Mouse (Mus musculus) lung, adult 18-20 months (tissue): ENCODE measurements around the gene Gm49361.
"Not testable (repeated sequence)": the region's sequence is repeated elsewhere in the genome, so short reads cannot be mapped to it uniquely, and the experiment has no call there.

Experiments used
- DNase-seq, 2 experiments: peaks; one replicate each; pipeline ENCODE4 v3.0.0; 2022; ENCODE audit warnings: mixed read lengths in 2 of 2

Gene Gm49361

GRCm38 (mm10) chr14:57688066-57688465 lies 57.8 kb downstream of the Gm49361 start:
- not testable (repeated sequence) for DNase-seq

GRCm38 (mm10) chr14:57687441-57687840 lies 58.5 kb downstream of the Gm49361 start:
- DNase-seq, result no peak

DNA sequence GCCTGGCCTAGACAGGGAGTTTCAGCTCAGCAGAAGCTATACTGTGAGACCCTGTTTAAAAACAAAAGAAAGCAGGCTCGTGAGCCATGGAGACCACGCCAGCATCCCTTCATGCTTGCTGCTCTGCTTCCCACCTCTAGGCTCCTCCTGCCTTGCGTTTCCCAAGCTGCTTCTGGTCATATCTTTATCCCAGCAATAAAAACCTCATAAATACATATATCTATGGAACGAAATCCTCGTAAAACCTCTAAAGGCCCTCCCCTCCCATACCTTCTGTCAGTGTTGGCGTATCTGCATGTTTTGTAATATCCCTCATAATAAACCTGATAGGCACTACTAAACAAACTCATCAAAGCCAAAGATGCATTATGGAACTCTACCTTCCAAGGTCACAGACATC lies 59.3 kb downstream of the Gm49361 start:
- DNase-seq, result no peak

DNA sequence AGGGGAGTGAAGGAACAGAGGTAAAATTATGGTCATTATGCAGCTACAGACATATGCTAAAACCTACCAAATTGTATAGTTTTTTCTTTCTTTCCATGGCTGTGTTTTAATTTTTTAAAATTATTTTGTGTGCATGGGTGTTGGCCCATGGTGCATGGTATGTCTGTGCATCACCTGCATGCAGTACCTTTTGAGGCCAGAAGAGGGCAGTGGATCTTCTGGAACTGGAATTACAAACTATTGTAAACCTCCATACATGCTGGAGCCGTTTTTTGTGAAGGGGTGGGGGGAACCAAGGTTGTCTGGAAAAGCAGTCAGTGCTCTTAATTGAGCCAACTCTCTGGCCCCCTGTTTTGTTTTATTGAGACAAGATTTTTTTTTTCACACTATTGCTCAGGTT lies 61.3 kb downstream of the Gm49361 start:
- peak; percentile 68 to 70 for DNase-seq

DNA sequence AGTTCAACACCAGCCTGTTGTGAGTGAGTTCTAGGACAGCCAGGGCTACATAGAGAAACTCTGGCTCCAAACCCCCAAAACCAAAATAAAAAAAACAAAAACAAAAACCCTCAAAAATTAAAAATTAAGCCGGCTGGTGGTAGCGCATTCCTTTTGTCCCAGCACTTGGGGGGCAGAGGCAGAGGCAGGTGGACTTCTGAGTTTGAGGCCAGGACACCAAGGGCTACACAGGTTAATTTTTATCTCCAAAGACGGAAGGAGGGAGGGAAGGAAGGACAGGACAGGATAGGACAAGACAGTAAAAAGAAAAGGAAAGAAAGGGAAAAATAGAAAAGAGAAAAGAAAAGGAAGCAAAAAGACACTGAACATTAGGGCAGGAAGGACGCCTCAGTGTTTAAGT lies 63.2 kb downstream of the Gm49361 start:
- no peak for DNase-seq

DNA sequence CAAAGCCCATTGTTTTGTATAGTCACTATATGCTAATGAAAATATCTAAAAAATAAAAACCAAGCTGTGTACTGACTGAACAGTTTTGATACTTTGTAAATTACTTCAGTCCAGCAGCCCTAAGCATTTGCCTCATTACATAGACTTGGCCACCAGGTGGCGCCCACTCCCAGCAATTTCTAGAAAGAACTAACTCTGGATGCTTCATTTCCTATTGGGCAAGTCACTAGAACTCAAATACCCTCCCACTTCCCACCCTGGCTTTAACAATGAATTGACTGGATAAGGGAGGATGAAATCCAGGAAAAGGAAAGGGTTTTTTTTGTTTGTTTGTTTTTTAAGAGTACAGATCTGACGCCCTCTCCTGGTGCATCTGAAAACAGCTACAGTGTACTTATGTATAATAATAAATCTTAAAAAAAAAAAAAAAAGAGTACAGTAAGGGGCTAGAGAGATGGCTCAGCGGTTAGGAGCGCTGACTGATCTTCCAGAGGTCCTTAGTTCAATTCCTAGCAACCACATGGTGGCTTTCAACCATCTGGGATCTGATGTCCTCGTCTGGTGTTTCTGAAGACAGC lies 65.9 kb downstream of the Gm49361 start:
- peak; percentile 82 to 83 for DNase-seq

DNA sequence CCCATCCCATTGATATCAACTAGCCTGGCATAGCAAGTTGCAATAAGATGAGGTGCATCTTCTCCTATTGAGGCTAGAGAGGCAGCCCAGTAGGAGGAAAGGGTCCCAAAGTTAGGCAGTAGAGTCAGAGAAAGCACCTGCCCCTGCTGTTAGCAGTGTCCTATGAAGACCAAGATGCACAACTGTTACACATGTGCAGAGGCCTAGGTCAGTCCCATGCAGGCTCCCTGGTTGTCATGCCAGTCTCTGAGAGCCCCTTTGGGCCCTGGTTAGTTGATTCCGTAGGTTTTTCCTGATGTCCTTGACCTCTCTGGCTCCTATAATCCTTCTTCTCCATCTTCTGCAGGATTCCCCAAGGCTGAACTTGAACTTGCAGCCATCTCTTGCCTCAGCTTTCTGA lies 66.4 kb downstream of the Gm49361 start:
- no peak for DNase-seq

- DNase-seq, result no peak
These were observed 70.4 kb downstream of the Gm49361 start for GRCm38 (mm10) chr14:57675481-57675880.

DNA sequence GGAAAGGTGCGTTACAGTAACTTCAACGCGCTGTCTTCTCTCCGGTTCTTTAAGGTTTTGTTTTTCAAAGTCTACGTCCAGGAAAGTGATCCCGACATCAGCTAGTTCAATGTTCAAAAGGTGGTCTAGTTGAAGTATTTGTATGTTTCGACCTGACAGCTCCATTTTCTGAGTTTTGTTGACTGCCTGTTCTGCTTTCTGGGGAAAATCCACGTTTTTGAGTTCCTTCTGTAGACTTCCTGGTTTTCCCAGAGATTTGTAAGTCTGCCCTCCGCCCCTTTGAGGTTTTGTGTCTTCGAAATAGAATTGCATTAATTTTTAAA lies 80.3 kb downstream of the Gm49361 start:
- DNase-seq, result no peak

GRCm38 (mm10) chr14:57664822-57665627 lies 80.9 kb downstream of the Gm49361 start, which contains the start of gene Xpo4:
Gene Xpo4, minus strand, starts transcription at chr14:57665430.
- peak; percentile 74 to 75 for DNase-seq

DNA sequence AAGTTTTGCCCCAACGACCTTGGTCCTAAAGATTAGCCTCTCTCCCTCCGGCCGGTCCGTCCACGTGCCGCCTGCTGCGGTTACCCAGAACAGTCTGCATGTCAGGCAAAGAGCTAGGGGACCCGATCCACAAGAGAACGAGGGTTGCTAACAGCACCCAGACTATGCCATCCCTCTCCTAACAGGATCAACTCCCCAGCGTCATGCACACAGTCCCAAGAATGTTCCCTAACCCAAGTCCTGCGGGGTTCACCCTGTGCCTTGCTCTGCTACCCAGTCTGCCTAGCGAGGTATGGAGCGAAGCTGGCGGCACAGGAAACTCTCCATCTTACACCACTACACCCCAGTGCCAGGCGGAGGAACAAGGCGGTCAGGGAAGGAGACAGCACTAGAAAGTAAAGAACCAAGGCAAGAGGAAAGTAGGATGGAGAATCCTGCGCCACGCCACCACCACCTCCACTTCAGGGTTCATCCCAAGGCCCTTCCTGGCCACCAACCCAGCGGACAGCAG lies 81.5 kb downstream of the Gm49361 start:
- DNase-seq, result peak in 1 of 2 experiments; percentile 9

GRCm38 (mm10) chr14:57663630-57664029 lies 82.3 kb downstream of the Gm49361 start:
- no peak for DNase-seq

- DNase-seq, result no peak
These were observed 87.6 kb downstream of the Gm49361 start for GRCm38 (mm10) chr14:57658301-57658700.

DNA sequence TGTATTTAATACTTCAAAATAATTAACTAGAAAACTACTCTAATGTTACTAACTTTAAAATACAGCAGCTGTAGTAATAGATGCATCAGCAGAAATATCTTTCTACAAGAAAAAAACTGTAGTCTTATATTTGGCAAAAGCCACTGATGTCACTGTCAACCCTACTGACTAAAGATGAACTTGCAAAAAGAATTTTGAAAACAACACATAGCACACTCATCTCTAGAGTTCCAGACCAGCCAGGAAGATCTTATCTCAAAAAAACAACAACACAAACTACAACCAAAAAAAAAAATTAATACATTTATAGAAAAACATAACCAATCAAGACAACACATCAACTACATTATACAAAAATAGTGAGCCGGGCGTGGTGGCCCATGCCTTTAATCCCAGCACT lies 88.4 kb downstream of the Gm49361 start:
- DNase-seq, result no peak

DNA sequence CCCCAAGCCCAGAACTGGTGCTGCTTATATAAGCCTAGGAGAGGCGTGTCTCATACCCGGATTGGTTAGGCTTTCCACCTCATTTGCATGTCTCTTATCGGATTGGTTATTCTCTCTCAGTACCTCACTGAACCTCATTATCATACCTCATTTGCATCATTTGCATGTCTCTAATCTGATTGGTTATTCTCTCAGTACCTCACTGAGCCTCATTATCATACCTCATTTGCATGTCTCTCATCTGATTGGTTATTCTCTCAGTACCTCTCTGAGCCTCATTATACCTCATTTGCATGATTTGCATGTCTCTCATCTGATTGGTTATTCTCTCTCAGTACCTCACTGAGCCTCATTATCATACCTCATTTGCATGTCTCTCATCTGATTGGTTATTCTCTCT lies 89.4 kb downstream of the Gm49361 start:
- not testable (repeated sequence) for DNase-seq

GRCm38 (mm10) chr14:57649501-57649900 lies 96.4 kb downstream of the Gm49361 start:
- DNase-seq, result no peak

DNA sequence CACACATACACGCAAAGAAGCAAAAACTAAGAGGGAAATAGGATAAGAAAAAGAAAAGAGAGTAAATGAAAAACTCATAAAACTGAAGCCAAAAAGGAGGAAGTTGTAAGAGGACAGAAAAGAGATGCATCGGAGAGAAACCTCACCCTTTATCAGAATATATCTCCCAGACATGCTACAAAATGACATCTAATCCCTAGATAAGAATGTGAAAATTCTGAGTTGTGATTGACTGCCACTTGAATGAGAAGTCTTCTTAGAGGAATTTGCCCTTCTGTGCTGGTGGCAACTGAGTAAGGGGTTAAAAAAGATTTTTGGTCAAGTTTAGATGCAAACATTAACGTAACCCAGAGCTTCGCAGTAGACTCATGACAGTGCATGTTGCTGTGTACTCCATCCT lies 99.7 kb downstream of the Gm49361 start:
- DNase-seq, result no peak

GRCm38 (mm10) chr14:57639153-57639552 lies 106.8 kb downstream of the Gm49361 start:
- DNase-seq, result no peak

GRCm38 (mm10) chr14:57634141-57634540 lies 111.8 kb downstream of the Gm49361 start:
- DNase-seq, result no peak

- no peak for DNase-seq
These were observed 116.3 kb downstream of the Gm49361 start for GRCm38 (mm10) chr14:57629595-57629994.

- DNase-seq, result no peak
These were observed 123.0 kb downstream of the Gm49361 start for GRCm38 (mm10) chr14:57622934-57623333.

- no peak for DNase-seq
These were observed 124.2 kb downstream of the Gm49361 start for GRCm38 (mm10) chr14:57621699-57622098.

- no peak for DNase-seq
These were observed 125.2 kb downstream of the Gm49361 start for GRCm38 (mm10) chr14:57620598-57621236.

DNA sequence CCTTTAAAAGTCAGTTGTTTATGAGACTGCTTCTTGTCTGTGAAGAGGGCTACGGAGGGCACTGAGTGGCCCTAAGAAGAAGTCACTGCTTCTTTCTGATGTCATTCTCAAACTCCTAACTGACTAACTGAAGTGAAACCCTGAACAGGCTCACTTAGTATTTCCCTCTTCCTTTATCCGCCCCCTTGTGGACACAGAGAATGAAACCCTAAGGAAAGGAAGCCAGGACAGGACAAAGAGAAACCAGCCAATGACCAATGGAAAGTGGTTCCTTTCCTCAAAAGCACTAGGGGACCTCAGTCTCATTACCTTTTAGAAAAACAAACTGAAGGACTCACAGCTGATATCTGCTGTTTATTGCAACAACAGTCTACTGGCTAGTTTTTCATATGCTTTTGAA lies 126.4 kb downstream of the Gm49361 start:
- peak; percentile 14 to 64 for DNase-seq
